Mouse (Mus musculus): ENCODE measurements around the gene Ccdc103. TPM values are rescaled to one million over a fixed set of nuclear protein-coding genes. Genes with fewer than 3 reads are reported as not detected.

Ccdc103 gene
- polyA plus RNA-seq, 1 experiment from 2014 or later = 0.78 TPM

DNA sequence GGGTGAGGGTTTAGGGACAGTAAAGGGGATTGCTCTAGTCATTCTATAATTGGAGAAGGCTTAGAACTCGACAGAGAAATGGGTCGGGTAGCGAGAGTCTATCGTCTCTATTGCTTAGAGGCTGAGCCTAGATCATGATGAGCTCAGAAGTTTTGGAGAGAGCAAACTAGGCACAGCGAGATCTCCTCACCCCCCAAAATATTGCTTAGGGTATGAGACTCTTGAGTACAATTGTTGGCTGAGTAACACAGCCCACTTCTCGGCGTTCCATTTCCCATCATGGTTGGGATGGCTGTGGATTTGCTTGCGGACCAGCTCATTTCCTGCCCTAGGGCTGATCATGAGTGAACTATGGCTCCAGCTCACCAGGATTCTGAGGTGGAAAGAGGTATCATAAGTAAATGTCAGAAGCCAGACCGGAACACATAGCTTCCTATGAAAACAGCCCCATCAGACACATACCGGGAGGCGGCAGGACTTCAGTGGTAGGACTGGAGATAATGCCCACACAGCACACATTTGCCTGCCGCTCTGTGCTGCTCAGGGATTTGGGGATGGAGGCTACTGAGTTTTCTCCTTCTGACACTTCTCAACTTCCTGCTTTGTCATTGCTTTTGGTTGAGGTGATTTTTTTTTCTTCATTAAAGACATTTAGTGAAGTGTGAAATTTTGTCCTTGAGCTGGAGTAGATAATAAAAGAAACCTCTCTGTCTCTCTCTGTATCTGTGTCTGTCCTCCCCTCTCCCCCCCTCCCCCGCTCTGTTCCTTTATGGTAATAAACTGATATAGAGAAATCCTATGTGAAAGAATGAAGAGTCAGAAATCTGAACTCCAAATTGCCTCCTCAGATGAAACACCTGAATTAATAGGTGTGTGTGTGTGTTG lies 552 bp downstream of the Ccdc103 start:
- Histone ChIP-seq H3K27ac (ENCODE audit: low read depth, low read length) (no peak overlapping the region), H3K36me3 (ENCODE audit: control insufficient read depth, insufficient read depth, low read length) (peaks cover 8% of the 10 kb centered on the region; the same call in 1 of the 2 replicates), H3K4me1 (replicated peaks; ENCODE audit: control insufficient read depth, insufficient read depth, low read length) (peaks cover 15% of the 10 kb centered on the region), H3K9me3 (ENCODE audit: control insufficient read depth, low read length) (no peaks in the 10 kb centered on the region), H3K4me3 (ENCODE audit: low read depth, low read length) (peak overlapping the region; percentile 87), H3K4me2 (peak overlapping the region; percentile 79), H3K9ac (ENCODE audit: low read depth, low read length) (peak overlapping the region; percentile 39), H3K27me3 (replicated peaks; ENCODE audit: control insufficient read depth, insufficient read depth, low read length) (peaks cover 12% of the 10 kb centered on the region; the same call in 1 of the 2 replicates)
- ATAC-seq (replicated peaks; ENCODE audit: low FRiP score) (peak; percentile 35; the same call in 1 of the 2 replicates), DNase-seq (ENCODE audit: low spot score) (no peak)
- 17% methylated on average over 13 of the region's 13 CpGs for WGBS

DNA sequence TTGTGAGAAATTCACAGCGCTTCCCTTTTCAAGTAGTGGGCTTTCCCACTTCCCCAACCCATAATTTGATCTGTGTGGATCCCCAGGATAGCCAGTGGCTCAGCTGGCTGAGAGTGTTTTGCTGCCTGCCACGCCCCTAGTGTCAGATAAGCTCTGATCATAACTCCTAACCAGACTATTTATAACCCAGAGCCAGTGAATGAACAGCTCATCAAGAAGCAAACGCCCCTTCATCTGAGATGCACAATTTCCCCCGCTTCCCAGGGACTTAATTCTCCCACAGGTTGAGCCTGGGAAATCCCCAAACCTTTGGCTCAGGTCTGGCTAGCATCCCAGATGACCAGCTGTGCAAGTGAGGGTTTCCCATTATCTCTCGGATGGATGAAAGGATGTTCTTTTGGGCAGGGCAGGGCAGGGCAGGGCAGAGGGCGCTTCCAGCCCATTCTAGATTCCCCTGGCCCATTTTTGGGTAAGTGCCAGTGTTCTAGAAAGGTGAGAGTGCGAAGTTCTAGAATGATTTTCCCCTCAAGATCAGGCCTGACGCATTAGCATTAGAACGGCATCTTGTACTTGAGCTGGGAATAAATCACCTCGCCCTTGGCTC lies 3.7 kb downstream of the Ccdc103 start, which contains the start of gene Fam187a:
Fam187a (plus strand) TSS at position 554 of the 604 bp plus-strand sequence.
- 56% methylated on average over 10 of the region's 10 CpGs for WGBS
- no peak for ATAC-seq (replicated peaks; ENCODE audit: low FRiP score)
- no peak within 1 kb of the TSS for H3K9ac ChIP-seq (ENCODE audit: low read depth, low read length)
- no peak within 1 kb of the TSS for H3K4me3 ChIP-seq (ENCODE audit: low read depth, low read length)
- no peaks in the 10 kb centered on the region for H3K9me3 ChIP-seq (ENCODE audit: control insufficient read depth, low read length)
- no peak within 1 kb of the TSS for H3K27ac ChIP-seq (ENCODE audit: low read depth, low read length)
- no peak for DNase-seq (ENCODE audit: low spot score)
- no peak within 1 kb of the TSS for H3K4me2 ChIP-seq
- H3K4me1 ChIP-seq (replicated peaks; ENCODE audit: control insufficient read depth, insufficient read depth, low read length) = peaks cover 9% of the 10 kb centered on the region
- H3K27me3 ChIP-seq (replicated peaks; ENCODE audit: control insufficient read depth, insufficient read depth, low read length) = peaks cover 23% of the 10 kb centered on the region
- H3K36me3 ChIP-seq (ENCODE audit: control insufficient read depth, insufficient read depth, low read length) = no peaks in the 10 kb centered on the region

GRCm38 (mm10) chr11:102887433-102887832 lies 6.4 kb downstream of the Ccdc103 start:
- DNase-seq (ENCODE audit: low spot score) = no peak
- Histone ChIP-seq H3K27me3 (replicated peaks; ENCODE audit: control insufficient read depth, insufficient read depth, low read length) (peaks cover 27% of the 10 kb centered on the region), H3K27ac (ENCODE audit: low read depth, low read length) (no peak overlapping the region), H3K4me3 (ENCODE audit: low read depth, low read length) (no peak overlapping the region), H3K9ac (ENCODE audit: low read depth, low read length) (no peak overlapping the region), H3K4me1 (replicated peaks; ENCODE audit: control insufficient read depth, insufficient read depth, low read length) (peaks cover 6% of the 10 kb centered on the region; the same call in 1 of the 2 replicates), H3K9me3 (ENCODE audit: control insufficient read depth, low read length) (no peaks in the 10 kb centered on the region), H3K36me3 (ENCODE audit: control insufficient read depth, insufficient read depth, low read length) (no peaks in the 10 kb centered on the region), H3K4me2 (no peak overlapping the region)
- 82% methylated on average over 5 of the region's 5 CpGs for WGBS
- ATAC-seq (replicated peaks; ENCODE audit: low FRiP score) = no peak

GRCm38 (mm10) chr11:102888135-102888534 lies 7.1 kb downstream of the Ccdc103 start:
- Histone ChIP-seq H3K9ac (ENCODE audit: low read depth, low read length) (no peak overlapping the region), H3K4me1 (replicated peaks; ENCODE audit: control insufficient read depth, insufficient read depth, low read length) (peaks cover 8% of the 10 kb centered on the region; the same call in 1 of the 2 replicates), H3K4me2 (no peak overlapping the region), H3K27me3 (replicated peaks; ENCODE audit: control insufficient read depth, insufficient read depth, low read length) (peaks cover 23% of the 10 kb centered on the region), H3K36me3 (ENCODE audit: control insufficient read depth, insufficient read depth, low read length) (no peaks in the 10 kb centered on the region), H3K4me3 (ENCODE audit: low read depth, low read length) (no peak overlapping the region), H3K27ac (ENCODE audit: low read depth, low read length) (no peak overlapping the region), H3K9me3 (ENCODE audit: control insufficient read depth, low read length) (no peaks in the 10 kb centered on the region)
- DNase-seq (ENCODE audit: low spot score) (no peak), ATAC-seq (replicated peaks; ENCODE audit: low FRiP score) (no peak)
- WGBS = 64% methylated on average over 3 of the region's 3 CpGs

DNA sequence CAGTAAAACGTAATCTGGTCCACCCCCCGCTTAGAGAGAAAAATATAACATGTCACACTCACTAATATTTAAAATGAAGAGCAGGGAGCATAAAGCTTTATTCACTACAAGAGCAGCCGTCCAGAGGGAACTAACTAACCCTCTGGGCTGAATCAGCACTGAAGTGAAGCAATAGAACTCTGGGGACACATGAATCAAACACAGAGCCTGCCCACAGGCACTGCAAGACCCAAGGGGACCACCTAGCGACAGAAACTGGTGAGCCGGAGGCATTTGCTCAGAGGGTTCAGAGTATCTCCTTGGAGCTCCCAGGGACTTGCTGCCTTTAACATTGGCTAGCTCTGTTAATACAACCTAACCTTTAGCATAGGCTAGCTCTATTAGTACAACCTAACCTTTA lies 9.1 kb downstream of the Ccdc103 start:
- ATAC-seq (replicated peaks; ENCODE audit: low FRiP score) (no peak), DNase-seq (ENCODE audit: low spot score) (no peak)
- peaks cover 40% of the 10 kb centered on the region for H3K27me3 ChIP-seq (replicated peaks; ENCODE audit: control insufficient read depth, insufficient read depth, low read length)
- H3K4me2 ChIP-seq = no peak overlapping the region
- peaks cover 9% of the 10 kb centered on the region for H3K4me1 ChIP-seq (replicated peaks; ENCODE audit: control insufficient read depth, insufficient read depth, low read length)
- H3K9me3 ChIP-seq (ENCODE audit: control insufficient read depth, low read length) = no peaks in the 10 kb centered on the region
- WGBS = 74% methylated on average over 5 of the region's 5 CpGs
- no peak overlapping the region for H3K4me3 ChIP-seq (ENCODE audit: low read depth, low read length)
- no peak overlapping the region for H3K9ac ChIP-seq (ENCODE audit: low read depth, low read length)
- no peaks in the 10 kb centered on the region for H3K36me3 ChIP-seq (ENCODE audit: control insufficient read depth, insufficient read depth, low read length)
- H3K27ac ChIP-seq (ENCODE audit: low read depth, low read length) = no peak overlapping the region

DNA sequence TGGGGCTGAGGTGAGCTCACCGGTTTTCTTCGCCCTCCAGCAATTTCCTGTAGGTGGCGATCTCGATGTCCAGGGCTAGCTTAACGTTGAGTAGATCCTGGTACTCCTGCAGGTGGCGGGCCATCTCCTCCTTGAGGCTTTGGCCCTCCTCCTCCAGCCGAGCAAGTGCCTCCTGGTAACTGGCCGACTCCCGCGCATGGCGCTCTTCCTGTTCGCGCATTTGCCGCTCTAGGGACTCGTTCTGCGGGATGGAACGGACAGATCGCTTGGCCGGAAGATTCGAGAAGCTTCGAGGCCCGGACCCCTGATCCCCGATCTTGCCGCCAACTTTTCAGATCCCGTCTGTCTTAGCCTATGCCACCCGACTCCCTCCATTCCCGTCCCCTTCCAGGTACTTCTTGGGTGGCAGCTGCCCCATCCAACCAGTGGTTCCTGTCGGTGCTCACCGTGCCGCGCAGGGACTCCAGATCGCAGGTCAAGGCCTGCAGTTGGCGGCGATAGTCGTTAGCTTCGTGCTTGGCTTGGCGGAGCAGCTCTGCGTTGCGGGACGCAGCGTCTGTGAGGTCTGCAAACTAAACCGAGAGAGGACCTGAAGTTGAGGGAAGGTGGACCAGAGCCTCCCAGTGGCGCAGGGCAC lies 12.1 kb downstream of the Ccdc103 start:
- Histone ChIP-seq H3K4me3 (ENCODE audit: low read depth, low read length) (peak overlapping the region; percentile 53), H3K27ac (ENCODE audit: low read depth, low read length) (peak overlapping the region; percentile 34; the same call in 1 of the 2 replicates), H3K4me2 (peak overlapping the region; percentile 84), H3K4me1 (replicated peaks; ENCODE audit: control insufficient read depth, insufficient read depth, low read length) (peaks cover 21% of the 10 kb centered on the region), H3K9me3 (ENCODE audit: control insufficient read depth, low read length) (no peaks in the 10 kb centered on the region), H3K9ac (ENCODE audit: low read depth, low read length) (peak overlapping the region; percentile 75), H3K36me3 (ENCODE audit: control insufficient read depth, insufficient read depth, low read length) (no peaks in the 10 kb centered on the region), H3K27me3 (replicated peaks; ENCODE audit: control insufficient read depth, insufficient read depth, low read length) (peaks cover 43% of the 10 kb centered on the region)
- DNase-seq (ENCODE audit: low spot score) = peak; percentile 68
- peak; percentile 73 for ATAC-seq (replicated peaks; ENCODE audit: low FRiP score)
- WGBS = 5% methylated on average over 43 of the region's 43 CpGs

GRCm38 (mm10) chr11:102894716-102895115 lies 13.7 kb downstream of the Ccdc103 start:
- no peak for DNase-seq (ENCODE audit: low spot score)
- 85% methylated on average over 4 of the region's 4 CpGs for WGBS
- Histone ChIP-seq H3K36me3 (ENCODE audit: control insufficient read depth, insufficient read depth, low read length) (no peaks in the 10 kb centered on the region), H3K4me3 (ENCODE audit: low read depth, low read length) (no peak overlapping the region), H3K27ac (ENCODE audit: low read depth, low read length) (0 out of 2 replicates have a peak overlapping the region, but pooled peaks have one; percentile 10), H3K27me3 (replicated peaks; ENCODE audit: control insufficient read depth, insufficient read depth, low read length) (peaks cover 37% of the 10 kb centered on the region), H3K4me2 (peak overlapping the region; percentile 62), H3K9me3 (ENCODE audit: control insufficient read depth, low read length) (no peaks in the 10 kb centered on the region), H3K4me1 (replicated peaks; ENCODE audit: control insufficient read depth, insufficient read depth, low read length) (peaks cover 21% of the 10 kb centered on the region), H3K9ac (ENCODE audit: low read depth, low read length) (peak overlapping the region; percentile 72)
- no peak for ATAC-seq (replicated peaks; ENCODE audit: low FRiP score)

DNA sequence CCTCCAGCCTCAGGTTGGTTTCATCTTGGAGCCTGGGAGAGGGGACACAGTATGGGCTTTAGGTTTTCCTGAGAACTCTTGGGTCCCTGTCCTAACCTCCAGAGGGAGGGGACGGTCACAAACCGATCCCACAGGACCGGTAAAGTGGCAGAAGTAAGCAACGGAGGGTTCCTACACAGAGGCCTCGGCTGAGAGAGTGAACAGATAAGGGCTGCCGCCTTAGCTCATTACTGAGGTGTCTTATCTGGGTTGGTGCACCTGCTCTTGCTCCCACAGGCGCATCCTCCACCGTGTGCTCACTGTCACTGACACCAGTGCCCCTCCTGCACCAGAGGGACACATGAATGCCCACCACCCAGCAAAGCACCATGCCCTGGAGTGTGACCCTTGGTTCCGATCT lies 14.8 kb downstream of the Ccdc103 start:
- Histone ChIP-seq H3K4me2 (peak overlapping the region; percentile 62), H3K9ac (ENCODE audit: low read depth, low read length) (peak overlapping the region; percentile 72), H3K27me3 (replicated peaks; ENCODE audit: control insufficient read depth, insufficient read depth, low read length) (peaks cover 37% of the 10 kb centered on the region), H3K4me1 (replicated peaks; ENCODE audit: control insufficient read depth, insufficient read depth, low read length) (peaks cover 21% of the 10 kb centered on the region), H3K4me3 (ENCODE audit: low read depth, low read length) (peak overlapping the region; percentile 30), H3K27ac (ENCODE audit: low read depth, low read length) (peak overlapping the region; percentile 67), H3K36me3 (ENCODE audit: control insufficient read depth, insufficient read depth, low read length) (no peaks in the 10 kb centered on the region), H3K9me3 (ENCODE audit: control insufficient read depth, low read length) (no peaks in the 10 kb centered on the region)
- WGBS = 34% methylated on average over 9 of the region's 9 CpGs
- DNase-seq (ENCODE audit: low spot score) = no peak
- ATAC-seq (replicated peaks; ENCODE audit: low FRiP score) = peak; percentile 96
